Mouse (Mus musculus): Measurements from ENCODE around the gene Naip2. TPM values are rescaled to one million over a fixed set of nuclear protein-coding genes. Genes with fewer than 3 reads are reported as not detected.

Naip2 gene
- total RNA-seq, 2 experiments from 2014 or later, result 0.34 to 0.39 TPM

DNA sequence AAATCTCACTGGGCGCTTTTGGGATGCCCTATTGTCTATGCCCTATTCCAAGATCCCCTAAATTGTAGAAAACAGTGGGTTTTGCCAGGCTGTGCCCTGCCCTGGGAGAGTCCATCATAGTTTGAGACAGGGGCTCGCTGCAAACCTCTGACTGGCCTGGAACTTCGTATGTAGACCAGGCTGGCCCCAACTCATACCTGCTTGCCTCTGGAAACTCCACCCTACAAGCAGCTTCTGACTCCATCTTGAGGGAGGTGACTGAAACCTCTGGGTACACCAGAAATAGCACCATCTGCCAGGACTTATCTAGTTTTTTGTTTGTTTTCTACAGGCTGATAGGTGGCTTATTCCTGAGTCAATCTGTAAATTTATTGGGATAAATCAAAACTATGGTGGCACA, 77.9 kb downstream of the Naip2 start:
- intact Hi-C loops (cut with DNase I), result loop anchor here (2.0 kb wide), 1 partner anchor 13 kb away; no protein-coding TSS in a partner anchor
- no peak for DNase-seq (ENCODE audit: low spot score in 2 of 2)

DNA sequence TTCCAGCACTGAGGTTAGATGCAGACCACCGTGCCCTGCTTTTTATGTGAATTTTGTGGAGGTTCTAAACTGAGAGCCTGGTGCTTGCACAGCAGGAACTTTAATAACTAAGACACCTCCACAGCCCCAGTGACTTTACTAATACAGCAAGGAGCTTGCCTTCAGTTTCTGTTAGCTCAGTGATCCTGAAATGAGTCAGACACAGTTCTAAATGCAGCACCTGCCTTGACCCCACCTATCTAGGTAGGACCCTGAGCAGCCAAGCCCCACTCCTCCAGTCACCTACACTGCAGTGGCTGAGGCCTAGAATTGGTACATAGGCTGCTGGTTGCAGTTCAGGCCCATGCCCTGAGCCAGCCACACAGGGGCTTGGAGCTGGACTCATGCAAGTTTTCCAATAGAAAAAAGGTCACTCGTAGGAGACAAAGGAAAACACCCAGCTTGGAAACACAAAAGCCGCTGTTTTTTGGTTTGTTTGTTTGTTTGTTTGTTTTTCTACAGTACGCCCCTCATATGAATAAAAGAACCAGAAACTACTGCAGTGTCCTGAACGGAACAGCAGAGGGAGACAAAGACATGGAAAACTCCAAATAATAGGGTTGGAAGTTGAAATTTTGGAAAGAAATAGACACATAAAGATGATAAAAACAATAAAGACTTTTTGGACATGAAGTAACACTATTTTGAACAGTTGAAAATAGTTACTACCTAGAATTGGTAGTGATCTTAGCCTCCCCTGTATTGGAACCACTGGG, 89.5 kb downstream of the Naip2 start:
- intact Hi-C loops (cut with DNase I), result loop anchor here (5.0 kb wide), 1 partner anchor 280 kb away; no protein-coding TSS in a partner anchor
- no peak for DNase-seq (ENCODE audit: low spot score in 2 of 2)

DNA sequence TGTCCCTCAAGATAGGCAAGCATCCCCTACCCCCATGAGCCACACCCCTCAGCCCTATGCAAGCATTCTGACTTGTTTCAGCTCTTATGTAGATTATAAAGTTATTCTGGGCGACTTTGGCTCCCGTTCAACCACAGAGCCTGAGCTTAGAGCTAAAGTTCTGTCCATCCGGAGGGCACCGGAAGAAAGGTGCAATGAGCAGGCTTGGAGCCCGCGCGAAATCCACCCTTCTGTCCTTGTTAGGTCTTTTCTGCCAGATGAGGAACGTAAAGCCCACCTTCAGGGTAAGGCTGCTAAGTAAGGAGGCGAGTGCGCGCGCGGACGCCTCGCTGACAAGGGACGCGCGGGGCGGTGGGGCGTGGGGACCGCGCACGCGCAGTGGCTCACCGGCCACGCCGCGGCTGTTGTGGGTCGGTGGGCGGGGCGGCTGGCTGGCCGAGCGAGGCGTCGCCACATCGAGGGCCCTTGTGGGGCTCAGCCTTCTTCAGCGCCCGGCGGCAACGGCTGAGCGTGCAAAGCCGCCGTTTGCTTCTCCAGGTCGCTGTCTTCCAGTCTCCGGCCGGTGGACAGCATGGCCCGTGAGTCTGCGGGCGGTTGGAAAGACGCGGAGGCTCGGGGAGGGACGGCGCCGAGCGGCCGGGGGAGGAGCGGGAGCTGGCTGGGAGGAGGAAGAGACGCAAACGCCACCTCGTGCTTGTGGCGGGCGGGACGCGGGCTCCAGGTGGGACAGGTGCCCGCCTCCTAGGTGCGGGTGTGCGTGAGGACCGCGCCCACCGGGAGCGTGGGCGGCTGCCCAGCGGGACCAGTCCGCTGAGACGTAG, 94.0 kb downstream of the Naip2 start, which contains the start of gene Serf1:
Gene Serf1 (plus strand): TSS at position 361 of the 821 bp plus-strand sequence.
- peak; percentile 85 to 90 for DNase-seq (ENCODE audit: low spot score in 2 of 2)
- intact Hi-C loops (cut with DNase I), result loop anchor here (10.0 kb wide), 1 partner anchor 547 kb away; the partner anchor contains the start of genes Ak6, Rad17 and Taf9

DNA sequence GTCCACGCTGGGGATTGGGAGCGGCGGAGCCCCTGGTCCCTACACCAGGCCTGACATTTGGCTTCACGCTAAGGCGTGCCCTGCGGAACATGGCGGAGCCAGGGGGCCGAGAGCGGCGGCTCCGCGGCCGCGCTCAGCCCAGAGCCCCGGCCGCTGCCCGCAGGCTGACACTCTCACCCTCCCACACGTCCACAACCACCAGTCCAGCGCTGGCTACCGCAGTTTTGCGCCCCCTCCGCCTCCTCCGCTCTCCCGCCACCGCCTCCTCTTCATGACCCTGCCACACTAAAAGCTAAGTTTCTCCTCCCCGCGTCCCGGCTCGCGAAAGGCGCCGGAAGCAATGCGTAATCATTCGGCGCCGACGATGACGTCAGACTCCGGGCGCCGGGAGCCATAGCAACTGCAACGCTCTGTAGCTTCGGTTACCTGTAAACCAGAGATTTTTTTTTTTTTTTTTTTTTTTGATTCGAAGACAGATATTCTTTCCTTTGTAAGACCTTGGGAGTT, 98.1 kb downstream of the Naip2 start, which contains the start of gene Bdp1:
Gene Bdp1 (minus strand): TSS at position 323 of the 507 bp plus-strand sequence.
- DNase-seq (ENCODE audit: low spot score in 2 of 2), result peak; percentile 95 to 96
- intact Hi-C loops (cut with DNase I), result loop anchor here (10.0 kb wide), 1 partner anchor 551 kb away; the partner anchor contains the start of genes Ak6, Rad17 and Taf9

DNA sequence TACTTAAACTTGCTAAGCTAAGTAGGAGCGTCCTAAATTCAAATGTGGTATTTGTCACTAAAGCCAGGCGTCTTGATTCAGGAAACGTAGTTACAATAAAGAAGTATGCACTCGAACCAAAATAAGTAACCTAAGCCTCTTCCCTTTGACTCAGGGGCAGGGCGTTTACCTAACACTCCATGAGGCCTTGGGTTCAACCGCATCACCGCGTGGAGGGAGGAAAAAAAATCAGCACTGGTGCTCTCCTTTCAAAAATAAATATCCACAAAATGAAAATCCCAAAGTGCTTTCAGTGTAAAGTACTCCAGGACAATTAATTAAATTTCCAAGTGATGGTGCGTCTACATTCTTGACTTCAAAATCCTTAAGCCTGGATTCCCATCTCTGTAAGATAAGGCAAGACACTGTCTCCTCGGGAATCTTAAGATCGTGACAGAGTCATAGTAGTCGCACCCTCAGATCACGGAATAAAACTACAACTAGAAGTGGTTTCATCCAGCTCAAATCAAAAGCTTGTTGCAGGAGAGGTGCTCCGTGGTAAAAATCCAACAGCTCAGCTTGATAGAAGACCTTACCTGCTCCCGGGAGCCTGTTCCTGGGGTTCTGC, 98.7 kb downstream of the Naip2 start:
- intact Hi-C loops (cut with DNase I), result loop anchor here (10.0 kb wide), 1 partner anchor 552 kb away; the partner anchor contains the start of genes Ak6, Rad17 and Taf9
- DNase-seq (ENCODE audit: low spot score in 2 of 2), result no peak

DNA sequence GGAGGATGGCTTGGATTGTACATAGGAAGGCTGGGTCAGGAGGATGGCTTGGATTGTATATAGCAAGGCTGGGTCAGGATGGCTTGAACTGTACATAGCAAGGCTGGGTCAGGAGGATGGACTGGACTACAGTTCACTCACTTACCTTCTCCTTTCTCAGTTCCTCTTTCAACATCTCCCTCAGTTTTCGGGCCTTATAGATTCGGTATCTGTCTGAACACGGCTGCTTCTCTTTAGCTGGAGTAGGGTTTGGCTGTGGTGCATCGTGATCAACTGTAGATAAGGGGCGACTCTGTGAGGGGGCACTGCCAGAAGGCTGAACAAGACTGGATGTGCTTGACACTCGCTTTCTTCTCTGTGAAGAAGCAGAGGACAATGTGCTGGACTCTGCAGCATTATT, 103.1 kb downstream of the Naip2 start:
- intact Hi-C loops (cut with DNase I), result no loop called here

More for the DNA sequence above, 103.1 kb downstream of the Naip2 start:
- no peak for DNase-seq (ENCODE audit: low spot score in 2 of 2)

Other genes starting within 250 kb of the Naip2 start
- gene Mccc2, start 186.5 kb downstream of the Naip2 start, total RNA-seq (2021), result 10 to 100 TPM; 21.4 to 24.5 TPM
- gene Bdp1, start 98.0 kb downstream of the Naip2 start, total RNA-seq (2021), result 10 to 100 TPM; 29.2 to 51.6 TPM
- 10 to 100 TPM; 18.6 to 20.8 TPM for gene Serf1, start 94.1 kb downstream of the Naip2 start, total RNA-seq (2021)
- gene Smn1, start 77.2 kb downstream of the Naip2 start, total RNA-seq (2021), result 10 to 100 TPM; 36.8 to 41.3 TPM
- gene Naip5, start 44.2 kb upstream of the Naip2 start, total RNA-seq (2021), result under 1 TPM; 0.20 to 0.39 TPM
- gene Naip6, start 115.6 kb upstream of the Naip2 start, total RNA-seq (2021), result under 1 TPM; 0.17 to 0.18 TPM